Mouse (Mus musculus) adipocyte (in vitro differentiated cells): ENCODE results near the gene Ptch1.

Source experiments
- DNase-seq: peaks from one replicate; pipeline ENCODE4 v3.0.0-alpha.2; 2016; ENCODE audit warnings: low spot score

Gene Ptch1

GRCm38 (mm10) chr13:63540584-63540983, 32.8 kb downstream of the Ptch1 start:
- no peak for DNase-seq

- DNase-seq = no peak
These were observed 38.4 kb downstream of the Ptch1 start for GRCm38 (mm10) chr13:63534981-63535380.

- no peak for DNase-seq
These were observed 42.5 kb downstream of the Ptch1 start for GRCm38 (mm10) chr13:63530857-63531256.

DNA sequence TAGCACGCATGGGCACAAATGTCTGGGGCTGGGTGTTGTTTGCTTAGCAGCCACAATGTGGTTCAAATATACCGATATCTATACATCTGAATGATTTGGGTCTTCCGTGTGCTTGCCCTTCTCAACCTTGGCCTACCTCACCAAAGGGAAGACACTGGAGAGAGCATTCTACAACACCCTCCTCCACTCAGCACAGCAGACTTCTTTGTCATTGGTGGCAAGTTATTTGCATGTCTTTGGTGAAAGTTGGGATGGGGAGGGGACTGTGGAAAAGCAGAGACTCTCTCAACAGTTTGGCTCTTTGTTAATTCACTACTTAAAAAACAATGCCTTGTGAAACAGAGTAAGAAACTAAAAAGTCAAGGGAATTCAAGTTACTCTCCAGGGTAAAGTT, 43.0 kb downstream of the Ptch1 start:
- no peak for DNase-seq

GRCm38 (mm10) chr13:63529602-63530370, 43.6 kb downstream of the Ptch1 start:
- no peak for DNase-seq

GRCm38 (mm10) chr13:63528852-63529251, 44.5 kb downstream of the Ptch1 start:
- DNase-seq = no peak

DNA sequence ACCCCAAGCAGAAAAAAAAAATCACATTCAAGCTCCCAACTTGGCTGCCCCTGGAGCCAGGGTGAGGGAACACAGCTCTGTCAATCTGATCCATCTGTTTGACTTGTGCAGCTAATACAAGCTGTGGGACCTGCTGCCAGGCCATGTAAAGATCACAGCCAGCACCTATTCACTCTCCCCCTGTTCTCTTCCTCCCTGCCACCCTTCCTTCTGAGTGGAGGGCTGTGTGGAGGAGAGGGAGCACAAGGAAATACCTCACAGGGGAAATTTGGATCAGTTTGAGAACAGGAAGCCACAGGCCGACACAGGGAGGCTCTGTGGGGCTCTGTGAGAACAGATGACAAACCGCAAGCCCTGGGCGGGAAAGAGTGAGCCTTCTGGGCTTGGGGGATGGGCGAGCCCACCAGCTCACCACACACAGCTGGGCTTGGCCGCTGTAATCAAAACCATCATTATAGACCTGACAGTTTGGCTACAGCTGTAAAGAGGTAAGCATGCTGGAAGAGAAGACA, 45.2 kb downstream of the Ptch1 start:
- DNase-seq = no peak

DNA sequence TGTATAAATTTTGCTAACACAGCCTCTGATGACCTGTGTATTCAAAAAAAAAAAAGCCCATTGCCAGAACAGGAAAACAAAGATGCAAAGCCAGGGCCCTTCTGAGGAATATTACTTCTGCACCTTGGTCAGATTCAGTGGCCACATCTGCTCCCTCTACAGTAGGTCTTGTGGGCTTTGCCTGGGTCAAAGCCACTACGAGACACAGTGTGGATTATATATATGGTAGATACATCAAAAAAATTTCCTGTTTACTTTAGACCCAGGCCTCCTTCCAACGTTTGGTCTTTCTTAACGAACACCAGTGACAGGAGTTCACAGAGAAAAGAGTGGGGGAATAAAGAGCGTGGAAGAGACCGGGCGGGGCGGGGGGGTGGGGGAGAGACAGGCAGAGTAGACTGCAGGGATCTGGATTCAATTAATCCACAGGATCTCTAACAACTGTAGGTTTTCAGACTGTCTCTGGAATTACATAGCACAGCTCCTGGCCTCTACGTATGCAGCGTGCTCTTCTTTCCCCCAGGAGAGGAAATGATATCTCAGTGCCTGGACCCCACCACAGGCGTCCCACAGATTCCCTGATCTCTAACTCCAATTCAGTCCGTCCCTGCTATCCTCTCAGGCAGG, 47.7 kb downstream of the Ptch1 start:
- DNase-seq = no peak

DNA sequence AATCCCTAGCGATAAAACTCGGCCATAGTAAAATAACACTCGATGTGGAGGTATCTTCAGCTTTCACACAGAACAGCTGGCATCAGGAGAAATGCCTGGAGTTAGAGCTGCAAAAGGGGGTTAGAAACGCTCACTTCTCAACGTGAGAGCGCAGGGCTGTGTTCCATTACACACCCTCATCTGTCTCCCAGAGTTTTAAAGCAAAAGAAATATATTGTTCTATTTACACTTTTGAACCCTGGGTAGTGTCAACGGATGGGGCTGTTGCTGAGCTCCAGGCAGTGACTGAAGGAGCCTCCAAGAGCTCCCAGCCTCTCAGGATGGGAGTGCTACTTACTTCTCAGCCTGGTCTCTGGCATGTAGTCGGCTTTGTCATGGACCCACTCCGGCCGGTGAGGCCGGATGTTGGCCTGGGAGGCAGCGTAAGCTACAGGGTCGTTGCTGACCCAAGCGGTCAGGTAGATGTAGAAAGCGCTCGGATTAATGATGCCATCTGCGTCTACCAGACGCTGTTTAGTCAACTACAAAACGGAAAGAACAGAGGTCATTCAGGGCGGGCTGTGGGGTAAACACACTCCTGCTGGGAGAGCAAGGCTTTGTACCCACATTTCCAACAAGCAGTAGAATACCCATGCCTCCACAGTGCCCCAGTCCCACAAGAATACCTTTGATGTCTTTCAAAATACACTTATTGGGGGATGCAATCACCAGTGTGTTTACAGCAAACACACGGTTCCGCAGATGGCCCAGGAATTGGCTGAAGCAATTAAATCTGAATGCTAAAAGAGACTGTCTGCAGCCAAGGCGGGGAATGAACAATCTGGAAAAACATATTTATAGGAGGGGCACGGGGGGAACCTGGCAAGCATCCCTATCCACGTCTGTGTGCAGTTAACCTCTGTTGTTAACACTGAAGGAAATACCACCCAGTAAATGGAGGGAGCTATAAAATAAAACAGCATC, 48.5 kb downstream of the Ptch1 start:
- no peak for DNase-seq

- DNase-seq = no peak
These were observed 49.3 kb downstream of the Ptch1 start for GRCm38 (mm10) chr13:63524061-63524460.

- no peak for DNase-seq
These were observed 50.6 kb downstream of the Ptch1 start for GRCm38 (mm10) chr13:63522832-63523231.

GRCm38 (mm10) chr13:63520110-63520509, 53.3 kb downstream of the Ptch1 start:
- DNase-seq = no peak

DNA sequence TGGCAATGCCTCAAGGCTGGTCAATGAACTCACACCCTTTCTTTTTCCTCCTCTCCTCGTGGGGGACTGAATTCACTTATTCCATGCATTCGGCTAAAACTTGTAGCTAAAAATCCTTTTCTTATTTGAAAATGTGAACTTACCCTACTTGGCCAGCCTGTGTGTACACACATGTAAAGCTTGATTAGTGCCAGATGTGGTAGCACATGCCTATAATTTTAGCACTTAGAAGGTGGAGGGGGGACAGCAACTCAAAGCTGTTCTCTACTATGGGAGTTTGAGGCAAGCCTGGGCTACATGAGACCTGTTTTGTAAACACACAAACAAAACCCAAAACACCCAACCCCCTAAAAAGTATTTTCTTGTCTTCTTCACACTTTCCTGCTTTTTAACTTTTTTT, 56.9 kb downstream of the Ptch1 start:
- DNase-seq = no peak

DNA sequence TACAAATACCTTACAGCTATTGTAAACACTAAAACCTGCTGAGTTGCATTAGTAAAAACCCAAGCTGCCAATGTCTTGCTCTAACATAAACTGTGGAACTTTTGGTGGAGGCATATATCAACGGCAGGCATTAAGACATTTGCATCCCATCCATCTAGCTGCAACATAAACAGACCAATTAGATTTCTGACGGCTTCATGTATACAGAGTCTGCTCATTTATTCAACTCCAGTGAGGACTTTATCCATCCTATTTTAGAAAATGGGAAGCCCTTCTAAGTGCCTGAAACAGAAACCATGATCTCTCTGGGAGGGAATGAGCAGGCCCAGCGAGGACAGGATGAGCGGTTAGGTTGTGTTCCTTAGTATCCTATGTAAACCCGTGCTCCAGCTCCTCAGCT, 57.9 kb downstream of the Ptch1 start:
- DNase-seq = no peak

DNA sequence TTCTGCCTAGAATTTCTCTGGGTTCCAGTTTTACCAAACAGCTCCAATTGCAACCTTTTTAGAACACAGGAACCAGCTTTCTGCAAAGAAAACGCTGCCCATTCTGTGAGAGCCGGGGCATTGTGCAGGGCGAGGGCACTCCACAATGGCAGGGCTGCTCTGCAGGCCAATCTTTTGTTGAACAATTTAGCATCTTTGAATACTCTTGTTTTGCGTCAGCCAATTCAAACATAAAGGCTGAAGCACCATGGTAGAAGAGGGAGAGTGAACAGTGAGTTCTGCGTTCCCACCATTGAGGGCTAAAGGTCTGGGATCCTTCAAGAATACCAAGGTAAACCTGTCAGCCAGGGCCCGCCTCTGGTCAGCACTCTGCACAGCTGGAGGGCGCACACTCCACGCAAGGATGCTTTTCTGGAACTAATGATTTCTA, 58.5 kb downstream of the Ptch1 start:
- DNase-seq = no peak

GRCm38 (mm10) chr13:63513374-63514098, 59.9 kb downstream of the Ptch1 start:
- DNase-seq = no peak

- DNase-seq = no peak
These were observed 61.0 kb downstream of the Ptch1 start for GRCm38 (mm10) chr13:63512411-63512810.

DNA sequence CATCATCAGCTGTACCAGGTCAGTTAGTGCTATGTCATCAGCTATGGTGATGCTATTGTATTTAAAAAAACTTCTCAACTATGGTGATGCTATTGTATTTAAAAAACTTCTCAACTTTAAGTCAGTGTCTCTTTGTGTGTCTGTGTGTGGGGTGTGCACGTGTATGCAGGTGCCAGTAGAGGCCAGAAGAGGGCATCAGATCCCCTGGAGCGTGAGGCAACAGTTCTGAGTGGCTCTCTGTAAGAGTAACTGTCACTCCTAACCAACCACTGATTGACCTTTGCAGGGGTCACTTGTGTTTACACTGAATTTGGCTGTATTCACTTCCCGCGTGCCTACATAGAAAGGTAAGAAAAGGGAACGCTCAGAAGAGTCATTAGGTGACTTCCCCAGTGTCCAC, 65.6 kb downstream of the Ptch1 start:
- no peak for DNase-seq

GRCm38 (mm10) chr13:63507001-63507556, 66.3 kb downstream of the Ptch1 start:
- DNase-seq = no peak

DNA sequence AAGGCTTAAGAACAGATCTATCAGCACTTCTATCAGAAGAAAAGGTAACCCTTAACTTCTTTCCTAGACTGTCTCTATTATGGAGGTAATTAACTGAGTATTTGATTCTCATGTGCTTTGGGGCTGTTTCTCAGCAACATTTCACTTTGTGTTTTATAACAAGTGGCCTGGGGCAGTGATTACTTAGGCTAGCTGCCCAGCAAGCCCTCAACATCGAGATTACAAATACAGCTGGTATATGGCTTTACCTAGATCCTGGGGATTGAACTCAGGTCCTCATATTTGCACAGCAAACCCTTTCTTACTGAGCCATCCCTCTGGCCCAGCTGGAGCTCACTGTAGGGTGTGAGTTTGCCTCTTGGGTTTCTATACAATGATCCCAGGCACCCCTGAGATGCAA, 67.0 kb downstream of the Ptch1 start:
- DNase-seq = no peak

- DNase-seq = no peak
These were observed 71.0 kb downstream of the Ptch1 start for GRCm38 (mm10) chr13:63502391-63502790.
